14 mouse cellular contexts compared by ENCODE assay signal in genomic region chr13:70645968-70646505, GRCm38 (mm10). TPM values are rescaled to one million over a fixed set of nuclear protein-coding genes. Genes with fewer than 3 reads are reported as not detected.
DNase-seq lines count a peak whose midpoint lies in the region; ATAC-seq and TF ChIP-seq lines count a peak whose summit lies in the region.
"Had no signal": no experiment of that assay in that cellular context is flagged by ENCODE, and none has a peak within 500 bp of the region (broad histone marks: within the 10 kb centered on the region; RNA-seq: fewer than 3 reads in every experiment).

No protein-coding gene starts in this region.

- H3K4me3 ChIP-seq in kidney, embryonic 15.5 days (replicated peaks) = no peak overlapping the region
- no peak overlapping the region for H3K4me3 ChIP-seq in midbrain, postnatal 0 days (ENCODE audit: low read depth, low read length)
- no peak overlapping the region for H3K4me3 ChIP-seq in midbrain, embryonic 11.5 days (ENCODE audit: low read depth, low read length)
- no peak overlapping the region for H3K4me3 ChIP-seq in stomach, embryonic 15.5 days (replicated peaks)
- no peak overlapping the region for H3K4me3 ChIP-seq in forebrain, embryonic 14.5 days (ENCODE audit: low read depth, low read length)
- H3K4me3 ChIP-seq: heart, embryonic 15.5 days; limb, embryonic 13.5 days had no signal

- no peaks in the 10 kb centered on the region for H3K27me3 ChIP-seq in kidney, embryonic 15.5 days
- no peaks in the 10 kb centered on the region for H3K27me3 ChIP-seq in midbrain, postnatal 0 days (ENCODE audit: insufficient read depth, low read length)
- no peaks in the 10 kb centered on the region for H3K27me3 ChIP-seq in midbrain, embryonic 11.5 days (ENCODE audit: control insufficient read depth, insufficient read depth, low read length)
- H3K27me3 ChIP-seq in stomach, embryonic 15.5 days (replicated peaks) = no peaks in the 10 kb centered on the region
- H3K27me3 ChIP-seq in forebrain, embryonic 14.5 days (replicated peaks; ENCODE audit: control insufficient read depth, insufficient read depth, low read length) = no peaks in the 10 kb centered on the region
- H3K27me3 ChIP-seq: heart, embryonic 15.5 days; limb, embryonic 13.5 days had no signal

- WGBS in kidney, embryonic 15.5 days = 62% methylated on average over 10 of the region's 10 CpGs
- 64% methylated on average over 10 of the region's 10 CpGs for WGBS in midbrain, postnatal 0 days
- 84% methylated on average over 10 of the region's 10 CpGs for WGBS in midbrain, embryonic 11.5 days
- WGBS in stomach, embryonic 15.5 days = 51% methylated on average over 10 of the region's 10 CpGs
- 61% methylated on average over 10 of the region's 10 CpGs for WGBS in forebrain, embryonic 14.5 days

- H3K9ac ChIP-seq in kidney, embryonic 15.5 days = no peak overlapping the region
- no peak overlapping the region for H3K9ac ChIP-seq in midbrain, postnatal 0 days (replicated peaks; ENCODE audit: low read length, poor library complexity, severe bottlenecking)
- H3K9ac ChIP-seq in midbrain, embryonic 11.5 days (ENCODE audit: low read length) = no peak overlapping the region
- H3K9ac ChIP-seq in stomach, embryonic 15.5 days = no peak overlapping the region
- H3K9ac ChIP-seq in forebrain, embryonic 14.5 days (ENCODE audit: low read length) = no peak overlapping the region
- H3K9ac ChIP-seq: forebrain, postnatal 0 days; heart, embryonic 15.5 days; limb, embryonic 13.5 days had no signal

- no peak for DNase-seq in kidney, adult 11 months
- DNase-seq in midbrain, postnatal 0 days (ENCODE audit: low spot score) = peak; percentile 23
- DNase-seq in midbrain, embryonic 11.5 days (ENCODE audit: low spot score, missing footprints) = no peak
- DNase-seq in kidney, postnatal 14 days = peak; percentile 41
- no peak for DNase-seq in forebrain, embryonic 14.5 days (ENCODE audit: low spot score)
- DNase-seq: forebrain, postnatal 0 days; gastrocnemius, postnatal 14 days; right cerebral cortex, postnatal 14 days; thymus, postnatal 25 days had no signal

- peaks cover 28% of the 10 kb centered on the region for H3K4me1 ChIP-seq in kidney, embryonic 15.5 days
- H3K4me1 ChIP-seq in midbrain, postnatal 0 days (ENCODE audit: insufficient read depth, low read length) = no peaks in the 10 kb centered on the region
- H3K4me1 ChIP-seq in midbrain, embryonic 11.5 days (ENCODE audit: control insufficient read depth, insufficient read depth, low read length) = no peaks in the 10 kb centered on the region
- H3K4me1 ChIP-seq in stomach, embryonic 15.5 days = no peaks in the 10 kb centered on the region
- H3K4me1 ChIP-seq in forebrain, embryonic 14.5 days (ENCODE audit: control insufficient read depth, insufficient read depth, low read length) = no peaks in the 10 kb centered on the region
- H3K4me1 ChIP-seq: limb, embryonic 13.5 days had no signal

- H3K27ac ChIP-seq in kidney, embryonic 15.5 days = peak overlapping the region; percentile 62
- H3K27ac ChIP-seq in midbrain, postnatal 0 days (ENCODE audit: low read depth, low read length) = no peak overlapping the region
- no peak overlapping the region for H3K27ac ChIP-seq in midbrain, embryonic 11.5 days (ENCODE audit: low read depth, low read length)
- no peak overlapping the region for H3K27ac ChIP-seq in stomach, embryonic 15.5 days
- no peak overlapping the region for H3K27ac ChIP-seq in forebrain, embryonic 14.5 days (ENCODE audit: low read depth, low read length)
- H3K27ac ChIP-seq: heart, embryonic 15.5 days; limb, embryonic 13.5 days had no signal

- ATAC-seq in kidney, embryonic 15.5 days (replicated peaks; ENCODE audit: low FRiP score) = peak; percentile 20; the same call in 1 of the 2 replicates
- no peak for ATAC-seq in midbrain, postnatal 0 days (ENCODE audit: low FRiP score)
- ATAC-seq in midbrain, embryonic 11.5 days (ENCODE audit: low FRiP score) = no peak
- ATAC-seq in stomach, embryonic 15.5 days (ENCODE audit: insufficient read depth, low FRiP score, low read depth) = peak; percentile 51
- ATAC-seq in forebrain, embryonic 14.5 days = no peak
- ATAC-seq: activated CD4-positive, CD25-positive, alpha-beta regulatory T cell, adult 4 months; forebrain, postnatal 0 days had no signal

- H3K9me3 ChIP-seq in kidney, embryonic 15.5 days (replicated peaks) = no peaks in the 10 kb centered on the region
- no peaks in the 10 kb centered on the region for H3K9me3 ChIP-seq in midbrain, postnatal 0 days (ENCODE audit: low read length)
- no peaks in the 10 kb centered on the region for H3K9me3 ChIP-seq in midbrain, embryonic 11.5 days (ENCODE audit: control insufficient read depth, low read length)
- H3K9me3 ChIP-seq in stomach, embryonic 15.5 days = no peaks in the 10 kb centered on the region
- no peaks in the 10 kb centered on the region for H3K9me3 ChIP-seq in forebrain, embryonic 14.5 days (replicated peaks; ENCODE audit: control insufficient read depth, low read length)
- H3K9me3 ChIP-seq: heart, embryonic 15.5 days; limb, embryonic 13.5 days had no signal

- no peak overlapping the region for H3K4me2 ChIP-seq in kidney, embryonic 15.5 days
- H3K4me2 ChIP-seq in midbrain, postnatal 0 days (ENCODE audit: low read depth, low read length, poor library complexity, severe bottlenecking) = no peak overlapping the region
- H3K4me2 ChIP-seq in midbrain, embryonic 11.5 days = no peak overlapping the region
- no peak overlapping the region for H3K4me2 ChIP-seq in stomach, embryonic 15.5 days
- H3K4me2 ChIP-seq in forebrain, embryonic 14.5 days (ENCODE audit: low read length) = no peak overlapping the region
- H3K4me2 ChIP-seq: heart, embryonic 15.5 days; limb, embryonic 13.5 days had no signal

- H3K36me3 ChIP-seq in kidney, embryonic 15.5 days = no peaks in the 10 kb centered on the region
- H3K36me3 ChIP-seq in midbrain, postnatal 0 days (ENCODE audit: insufficient read depth, low read length) = no peaks in the 10 kb centered on the region
- H3K36me3 ChIP-seq in midbrain, embryonic 11.5 days (ENCODE audit: control insufficient read depth, insufficient read depth, low read length) = no peaks in the 10 kb centered on the region
- H3K36me3 ChIP-seq in stomach, embryonic 15.5 days = no peaks in the 10 kb centered on the region
- H3K36me3 ChIP-seq in forebrain, embryonic 14.5 days (ENCODE audit: control insufficient read depth, insufficient read depth, low read length) = no peaks in the 10 kb centered on the region
- H3K36me3 ChIP-seq: heart, embryonic 15.5 days; limb, embryonic 13.5 days had no signal

- TF ChIP-seq CTCF in midbrain, postnatal 0 days (IDR thresholded peaks at IDR 0.05) = no peak

RNA-seq across cellular contexts. Expression of gene Ice1, which starts 8.6 kb away (rescaled TPM):
- 18.2 and 19.9 TPM in 2 replicates for polyA plus RNA-seq in kidney, embryonic 15.5 days (2015; fragmentation: Nextera tagmentation; extraction: Ambion mirVana)
- 77.4 and 88.7 TPM in 2 replicates for total RNA-seq in midbrain, postnatal 0 days (2014; rRNA removed)
- 23.5 and 25.4 TPM in 2 replicates for polyA plus RNA-seq in midbrain, postnatal 0 days (2015; fragmentation: Nextera tagmentation; extraction: Ambion mirVana)
- polyA plus RNA-seq in midbrain, embryonic 11.5 days (2014; fragmentation: Nextera tagmentation; extraction: Ambion mirVana) = 28.4 and 28.9 TPM in 2 replicates
- polyA plus RNA-seq in stomach, embryonic 15.5 days (2015; fragmentation: Nextera tagmentation; extraction: Ambion mirVana) = 15.8 and 16.6 TPM in 2 replicates
- polyA plus RNA-seq in forebrain, embryonic 14.5 days (2014; fragmentation: Nextera tagmentation; extraction: Ambion mirVana) = 36.8 and 39.8 TPM in 2 replicates

Comparison
In these comparisons a context has a peak if more than half of its experiments do, and no peak if none do; other contexts are left out.
1. DNase-seq: peak in midbrain, postnatal 0 days (single experiment) and kidney, postnatal 14 days (single experiment); none in kidney, adult 11 months (single experiment), midbrain, embryonic 11.5 days (single experiment) and forebrain, embryonic 14.5 days (single experiment).
2. ATAC-seq: peak in kidney, embryonic 15.5 days (single experiment) and stomach, embryonic 15.5 days (single experiment); none in midbrain, postnatal 0 days (single experiment), midbrain, embryonic 11.5 days (single experiment) and forebrain, embryonic 14.5 days (single experiment).